Mouse (Mus musculus) ES-E14 (cell line): Measurements from ENCODE around the gene Plxna1.

Experiments
- CHD2 ChIP-seq: IDR thresholded peaks from 2 replicates; pipeline ENCODE4 v1.6.1; 2014; ENCODE audit warnings: mild to moderate bottlenecking, low read depth, low read length, inconsistent platforms
- HCFC1 ChIP-seq: IDR thresholded peaks from 2 replicates; pipeline ENCODE4 v1.6.1; 2012; ENCODE audit warnings: low read length, inconsistent platforms, borderline replicate concordance; ENCODE audit not compliant: insufficient read depth
- MAFK ChIP-seq: IDR thresholded peaks from 2 replicates; pipeline ENCODE4 v1.6.1; 2014; ENCODE audit warnings: mild to moderate bottlenecking, low read depth, low read length, inconsistent platforms; ENCODE audit not compliant: insufficient read depth
- ZC3H11A ChIP-seq: IDR thresholded peaks from 2 replicates; pipeline ENCODE4 v1.6.1; 2012; ENCODE audit warnings: low read depth, mild to moderate bottlenecking, inconsistent platforms, low read length, borderline replicate concordance
- ZNF384 ChIP-seq: IDR thresholded peaks from 2 replicates; pipeline ENCODE4 v1.6.1; 2012; ENCODE audit warnings: low read depth, low read length, inconsistent platforms

- TF ChIP-seq ZNF384 (no peak), ZC3H11A (no peak), HCFC1 (no peak), CHD2 (no peak), MAFK (no peak)
Measured at GRCm38 (mm10) chr6:89363107-89363451, 659 bp upstream of the Plxna1 start.
